ENCODE assay signal across 10 mouse cellular contexts in the genomic region with DNA sequence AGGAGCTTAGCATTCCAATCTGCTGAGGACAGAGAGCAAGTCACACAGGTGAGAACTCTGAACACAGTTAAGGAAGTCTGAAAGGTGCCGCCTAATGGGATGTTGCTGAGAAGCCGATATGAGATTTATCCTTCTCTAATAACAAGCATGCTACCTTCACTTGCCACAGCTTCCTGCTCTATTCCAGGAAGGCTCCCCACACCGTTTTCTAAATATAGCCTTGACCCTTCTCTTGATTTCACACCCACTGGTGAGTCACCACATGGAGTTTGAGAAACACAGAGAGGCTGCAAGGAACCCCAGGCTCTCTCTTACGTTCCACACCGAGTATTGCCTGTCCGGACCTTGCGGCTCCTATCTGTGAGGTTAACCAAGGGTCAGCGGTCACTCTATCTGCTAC. TPM values are rescaled to one million over a fixed set of nuclear protein-coding genes. Genes with fewer than 3 reads are reported as not detected.
A peak's percentile ranks its signal among the peaks of the same experiment; 100 is the strongest.
DNase-seq lines count a peak whose midpoint lies in the region; ATAC-seq lines count a peak whose summit lies in the region.
"Had no signal": no experiment of that assay in that cellular context is flagged by ENCODE, and none has a peak within 500 bp of the region (broad histone marks: within the 10 kb centered on the region; RNA-seq: fewer than 3 reads in every experiment).

No protein-coding gene starts in this region.

- H3K4me2 ChIP-seq in heart, embryonic 15.5 days, result peak overlapping the region; percentile 2; the same call in 1 of the 2 replicates
- no peak overlapping the region for H3K4me2 ChIP-seq in hindbrain, embryonic 15.5 days
- H3K4me2 ChIP-seq in neural tube, embryonic 15.5 days, result no peak overlapping the region
- H3K4me2 ChIP-seq: liver, embryonic 15.5 days had no signal

- no peaks in the 10 kb centered on the region for H3K27me3 ChIP-seq in heart, embryonic 15.5 days
- H3K27me3 ChIP-seq in forebrain, embryonic 10.5 days (ENCODE audit: poor library complexity, severe bottlenecking), result peaks cover 23% of the 10 kb centered on the region
- H3K27me3 ChIP-seq in hindbrain, embryonic 15.5 days, result no peaks in the 10 kb centered on the region
- no peaks in the 10 kb centered on the region for H3K27me3 ChIP-seq in neural tube, embryonic 15.5 days (replicated peaks)

- H3K9me3 ChIP-seq in heart, embryonic 15.5 days (replicated peaks), result no peaks in the 10 kb centered on the region
- H3K9me3 ChIP-seq in forebrain, embryonic 10.5 days, result peaks cover 8% of the 10 kb centered on the region; the same call in 1 of the 2 replicates
- H3K9me3 ChIP-seq in hindbrain, embryonic 15.5 days, result no peaks in the 10 kb centered on the region
- no peaks in the 10 kb centered on the region for H3K9me3 ChIP-seq in neural tube, embryonic 15.5 days (replicated peaks)
- H3K9me3 ChIP-seq: liver, embryonic 15.5 days had no signal

- H3K9ac ChIP-seq in heart, embryonic 15.5 days, result no peak overlapping the region
- H3K9ac ChIP-seq in hindbrain, embryonic 15.5 days, result no peak overlapping the region
- H3K9ac ChIP-seq in neural tube, embryonic 15.5 days (replicated peaks), result no peak overlapping the region
- H3K9ac ChIP-seq: liver, embryonic 15.5 days had no signal

- H3K4me1 ChIP-seq in heart, embryonic 15.5 days (replicated peaks), result peaks cover 12% of the 10 kb centered on the region
- peaks cover 83% of the 10 kb centered on the region for H3K4me1 ChIP-seq in forebrain, embryonic 10.5 days
- peaks cover 37% of the 10 kb centered on the region for H3K4me1 ChIP-seq in hindbrain, embryonic 15.5 days (replicated peaks)
- H3K4me1 ChIP-seq in neural tube, embryonic 15.5 days, result peaks cover 41% of the 10 kb centered on the region

- no peaks in the 10 kb centered on the region for H3K36me3 ChIP-seq in heart, embryonic 15.5 days
- peaks cover 31% of the 10 kb centered on the region for H3K36me3 ChIP-seq in forebrain, embryonic 10.5 days (replicated peaks)
- no peaks in the 10 kb centered on the region for H3K36me3 ChIP-seq in hindbrain, embryonic 15.5 days
- H3K36me3 ChIP-seq in neural tube, embryonic 15.5 days, result 0 out of 2 replicates have a peak, but pooled peaks cover 2% of the 10 kb centered on the region
- H3K36me3 ChIP-seq: liver, embryonic 15.5 days had no signal

- no peak for DNase-seq in heart, postnatal 25 days (ENCODE audit: low spot score)
- DNase-seq in forebrain, embryonic 10.5 days (ENCODE audit: extremely low spot score, low spot score), result no peak
- no peak for DNase-seq in testis, postnatal 10 days (ENCODE audit: low spot score)
- no peak for DNase-seq in thymus, postnatal 0 days (ENCODE audit: low spot score)
- DNase-seq in layer of hippocampus, postnatal 25 days (ENCODE audit: extremely low spot score in 1 of 2, low spot score in 1 of 2), result no peak
- DNase-seq: kidney, adult 8-10 months had no signal

- no peak for ATAC-seq in heart, embryonic 15.5 days (replicated peaks; ENCODE audit: insufficient number of reproducible peaks, insufficient read depth, low FRiP score, low read depth)
- ATAC-seq in hindbrain, embryonic 15.5 days (ENCODE audit: low FRiP score, low read depth), result no peak
- ATAC-seq in neural tube, embryonic 15.5 days (ENCODE audit: low FRiP score), result no peak

- peak overlapping the region; percentile 42 for H3K27ac ChIP-seq in heart, embryonic 15.5 days
- peak overlapping the region; percentile 88 for H3K27ac ChIP-seq in forebrain, embryonic 10.5 days
- H3K27ac ChIP-seq in hindbrain, embryonic 15.5 days (replicated peaks), result peak overlapping the region; percentile 67
- H3K27ac ChIP-seq in neural tube, embryonic 15.5 days (replicated peaks), result 0 out of 2 replicates have a peak overlapping the region, but pooled peaks have one; percentile 77
- H3K27ac ChIP-seq: liver, embryonic 15.5 days had no signal

- intact Hi-C loops in heart, postnatal 25 days (cut with DNase I), result no loop called here

- no peak overlapping the region for H3K4me3 ChIP-seq in heart, embryonic 15.5 days
- H3K4me3 ChIP-seq in forebrain, embryonic 10.5 days, result peak overlapping the region; percentile 29; the same call in 1 of the 2 replicates
- H3K4me3 ChIP-seq in hindbrain, embryonic 15.5 days, result no peak overlapping the region
- H3K4me3 ChIP-seq in neural tube, embryonic 15.5 days (replicated peaks), result no peak overlapping the region
- H3K4me3 ChIP-seq: liver, embryonic 15.5 days had no signal

- WGBS in heart, embryonic 15.5 days, result 47% methylated on average over 8 of the region's 8 CpGs
- WGBS in forebrain, embryonic 10.5 days, result 85% methylated on average over 8 of the region's 8 CpGs
- WGBS in hindbrain, embryonic 15.5 days, result 79% methylated on average over 8 of the region's 8 CpGs
- WGBS in neural tube, embryonic 15.5 days, result 87% methylated on average over 8 of the region's 8 CpGs

RNA-seq across cellular contexts. Expression of gene Plekha6, which starts 24.7 kb away (rescaled TPM):
- 12.2 and 13.8 TPM in 2 replicates for polyA plus RNA-seq in heart, embryonic 15.5 days (2015; fragmentation: Nextera tagmentation; extraction: Ambion mirVana)
- total RNA-seq in heart, postnatal 25 days (2021), result 10 to 100 TPM; 66.5 to 77.1 TPM
- polyA plus RNA-seq in forebrain, embryonic 10.5 days (2016; fragmentation: Nextera tagmentation; extraction: Ambion mirVana), result 9.0 and 9.9 TPM in 2 replicates
- 17.2 and 19.9 TPM in 2 replicates for polyA plus RNA-seq in hindbrain, embryonic 15.5 days (2015; fragmentation: Nextera tagmentation; extraction: Ambion mirVana)
- 17.1 and 20.5 TPM in 2 replicates for polyA plus RNA-seq in neural tube, embryonic 15.5 days (2015; fragmentation: Nextera tagmentation; extraction: Ambion mirVana)
- polyA plus RNA-seq in thymus, postnatal 0 days (2015; fragmentation: Nextera tagmentation; extraction: Ambion mirVana), result 0.28 and 0.44 TPM in 2 replicates
- total RNA-seq in layer of hippocampus, postnatal 25 days (2021), result 10 to 100 TPM; 34.4 to 52.1 TPM

RNA-seq across cellular contexts. Expression of gene Ppp1r15b, which starts 57.8 kb away (rescaled TPM):
- polyA plus RNA-seq in heart, embryonic 15.5 days (2015; fragmentation: Nextera tagmentation; extraction: Ambion mirVana), result 20.2 and 24.3 TPM in 2 replicates
- 10 to 100 TPM; 22.1 to 27.3 TPM for total RNA-seq in heart, postnatal 25 days (2021)
- 59.1 and 59.3 TPM in 2 replicates for polyA plus RNA-seq in forebrain, embryonic 10.5 days (2016; fragmentation: Nextera tagmentation; extraction: Ambion mirVana)
- polyA plus RNA-seq in hindbrain, embryonic 15.5 days (2015; fragmentation: Nextera tagmentation; extraction: Ambion mirVana), result 26.7 and 28.0 TPM in 2 replicates
- polyA plus RNA-seq in neural tube, embryonic 15.5 days (2015; fragmentation: Nextera tagmentation; extraction: Ambion mirVana), result 23.4 and 25.4 TPM in 2 replicates
- 32.4 and 34.2 TPM in 2 replicates for polyA plus RNA-seq in thymus, postnatal 0 days (2015; fragmentation: Nextera tagmentation; extraction: Ambion mirVana)
- 10 to 100 TPM; 40.9 to 43.0 TPM for total RNA-seq in layer of hippocampus, postnatal 25 days (2021)
